Mouse (Mus musculus) midbrain, embryonic 15.5 days (tissue): ENCODE results near the gene Stk17b. TPM values are rescaled to one million over a fixed set of nuclear protein-coding genes. Genes with fewer than 3 reads are reported as not detected.

Experiments
- ATAC-seq: fragments of 200-750 bp; cut with Nextera tagmentation; replicated peaks from 2 replicates; pipeline ENCODE4 v1.8.0; 2017; ENCODE audit warnings: moderate TSS enrichment
- H3K27ac ChIP-seq: fragments of 300-500 bp; sonication (generic); 2 replicates; pipeline ENCODE4 v1.5.1; 2015; ENCODE audit warnings: mild to moderate bottlenecking, inconsistent platforms
- H3K27me3 ChIP-seq: fragments of 300-500 bp; sonication (generic); replicated peaks from 2 replicates; pipeline ENCODE4 v1.6.1; 2015; ENCODE audit warnings: inconsistent platforms
- H3K36me3 ChIP-seq: fragments of 300-500 bp; sonication (generic); replicated peaks from 2 replicates; pipeline ENCODE4 v1.6.1; 2015; ENCODE audit warnings: inconsistent platforms
- H3K4me1 ChIP-seq: fragments of 300-500 bp; sonication (generic); 2 replicates; pipeline ENCODE4 v1.6.1; 2015; ENCODE audit warnings: inconsistent platforms
- H3K4me2 ChIP-seq: fragments of 300-500 bp; sonication (generic); 2 replicates; pipeline ENCODE4 v1.6.1; 2015; ENCODE audit warnings: inconsistent platforms, mild to moderate bottlenecking, moderate library complexity
- H3K4me3 ChIP-seq: fragments of 300-500 bp; sonication (generic); 2 replicates; pipeline ENCODE4 v1.5.1; 2015; ENCODE audit warnings: mild to moderate bottlenecking, inconsistent platforms
- H3K9ac ChIP-seq: fragments of 300-500 bp; sonication (generic); 2 replicates; pipeline ENCODE4 v1.6.1; 2015; ENCODE audit warnings: mild to moderate bottlenecking, inconsistent platforms
- H3K9me3 ChIP-seq: fragments of 300-500 bp; sonication (generic); 2 replicates; pipeline ENCODE4 v1.6.1; 2016; ENCODE audit warnings: inconsistent platforms
- WGBS: fragments of 180-500 bp; shearing (Covaris S2); methylation state at CpG from one replicate; pipeline ENCODE4 v1.1.7; 2015; ENCODE audit warnings: mixed read lengths; 5-methylcytosine and 5-hydroxymethylcytosine counted together
- polyA plus RNA-seq: library from polyadenylated mRNA; unstranded; fragments of >200 nt; fragmentation: Nextera tagmentation; extraction: Ambion mirVana; gene quantifications from 2 replicates; pipeline ENCODE4 v1.2.1, GENCODE M21; 2015

Stk17b gene
- polyA plus RNA-seq, result 3.4 and 5.3 TPM in 2 replicates

- Histone ChIP-seq H3K27me3 (no peaks in the 10 kb centered on the region), H3K4me2 (peak within 1 kb of the TSS; percentile 85), H3K9ac (peak within 1 kb of the TSS; percentile 37), H3K4me3 (peak within 1 kb of the TSS; percentile 56), H3K36me3 (no peaks in the 10 kb centered on the region), H3K27ac (no peak within 1 kb of the TSS; the same call in 1 of the 2 replicates), H3K9me3 (no peaks in the 10 kb centered on the region), H3K4me1 (peaks cover 6% of the 10 kb centered on the region)
- under 1% methylated on average over 77 of the region's 81 CpGs for WGBS
- peak; percentile 98 for ATAC-seq
Observed at GRCm38 (mm10) chr1:53784721-53785418, at the start of gene Stk17b. Gene Stk17b, minus strand, starts transcription at chr1:53785224.

- H3K9me3 ChIP-seq, result no peaks in the 10 kb centered on the region
- peaks cover 3% of the 10 kb centered on the region; the same call in 1 of the 2 replicates for H3K36me3 ChIP-seq
- no peak overlapping the region for H3K4me3 ChIP-seq
- H3K27ac ChIP-seq, result no peak overlapping the region
- no peaks in the 10 kb centered on the region for H3K4me1 ChIP-seq
- no peak overlapping the region for H3K9ac ChIP-seq
- H3K4me2 ChIP-seq, result no peak overlapping the region
- WGBS, result 91% methylated on average over 5 of the region's 5 CpGs
- H3K27me3 ChIP-seq, result no peaks in the 10 kb centered on the region
- ATAC-seq, result no peak
Observed at GRCm38 (mm10) chr1:53830286-53830685, 45.3 kb upstream of the Stk17b start.

DNA sequence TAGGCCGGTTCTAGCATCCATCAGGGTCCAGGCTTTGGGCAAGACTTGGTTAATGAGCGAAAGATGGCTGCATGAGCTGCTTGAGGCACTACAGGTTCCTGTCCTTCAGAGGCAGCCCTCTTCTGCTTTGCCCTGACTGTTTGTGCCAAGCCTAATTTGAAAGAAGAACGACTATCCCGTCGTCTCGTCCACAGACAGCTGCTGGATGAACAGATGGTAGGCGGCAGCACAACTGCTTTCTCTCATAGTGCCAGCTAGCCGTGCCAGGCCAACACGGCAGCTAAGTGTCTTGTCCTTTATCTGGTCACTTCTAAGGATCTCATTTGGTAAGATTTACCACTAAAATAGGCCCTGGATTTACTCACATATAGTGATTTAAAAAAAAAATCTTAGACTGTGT is 44.1 kb upstream of the Stk17b start:
- no peaks in the 10 kb centered on the region for H3K9me3 ChIP-seq
- 66% methylated on average over 9 of the region's 9 CpGs for WGBS
- no peak overlapping the region for H3K27ac ChIP-seq
- 0 out of 2 replicates have a peak, but pooled peaks have one; percentile 24 for ATAC-seq
- no peak overlapping the region for H3K4me2 ChIP-seq
- H3K36me3 ChIP-seq, result peaks cover 3% of the 10 kb centered on the region; the same call in 1 of the 2 replicates
- peaks cover 3% of the 10 kb centered on the region for H3K4me1 ChIP-seq
- H3K27me3 ChIP-seq, result no peaks in the 10 kb centered on the region
- no peak overlapping the region for H3K4me3 ChIP-seq
- no peak overlapping the region for H3K9ac ChIP-seq

DNA sequence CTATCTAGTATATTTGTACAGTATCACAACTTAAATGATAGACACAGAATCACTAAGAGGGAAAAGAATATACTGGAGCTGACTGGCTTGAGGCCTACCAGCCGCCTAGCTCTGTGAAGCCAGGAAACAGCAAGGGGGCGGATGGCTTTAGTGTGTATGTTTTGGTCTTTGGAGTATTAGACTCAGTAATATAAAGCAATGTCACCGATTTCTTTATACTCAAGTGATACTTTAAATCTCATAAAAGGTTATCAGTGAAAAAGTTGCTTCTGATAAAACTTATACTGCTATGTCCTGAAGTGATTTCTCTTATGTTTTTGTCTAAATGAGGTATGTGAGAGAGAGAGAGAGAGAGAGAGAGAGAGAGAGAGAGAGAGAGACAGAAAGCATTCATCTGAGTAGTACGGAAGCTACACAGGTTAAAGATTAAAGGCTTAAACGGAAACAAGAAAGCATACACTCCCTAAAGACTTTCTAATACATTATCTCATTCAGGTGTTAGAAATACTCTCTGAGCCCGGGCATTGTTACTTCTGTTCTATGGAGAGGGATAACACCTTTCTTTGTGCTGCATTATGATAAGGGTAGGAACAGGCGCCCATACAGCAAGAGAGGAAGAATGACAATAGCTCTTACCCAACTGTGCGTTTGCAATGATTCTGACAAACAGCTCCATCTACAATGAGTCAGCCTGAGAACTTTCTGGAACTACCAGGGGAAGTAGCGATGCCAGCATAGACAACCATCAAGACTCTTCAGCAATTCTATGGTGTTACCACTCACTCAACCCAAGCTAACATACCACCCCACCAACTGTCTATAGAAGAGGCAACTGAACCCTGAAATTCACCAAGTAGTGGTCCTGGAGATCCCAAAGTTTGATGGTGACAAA is 39.7 kb upstream of the Stk17b start:
- Histone ChIP-seq H3K27me3 (no peaks in the 10 kb centered on the region), H3K27ac (no peak overlapping the region), H3K36me3 (no peaks in the 10 kb centered on the region), H3K9me3 (no peaks in the 10 kb centered on the region), H3K4me2 (no peak overlapping the region), H3K4me1 (peaks cover 12% of the 10 kb centered on the region), H3K9ac (no peak overlapping the region), H3K4me3 (no peak overlapping the region)
- WGBS, result 72% methylated on average over 9 of the region's 9 CpGs
- peak; percentile 32; the same call in 1 of the 2 replicates for ATAC-seq

DNA sequence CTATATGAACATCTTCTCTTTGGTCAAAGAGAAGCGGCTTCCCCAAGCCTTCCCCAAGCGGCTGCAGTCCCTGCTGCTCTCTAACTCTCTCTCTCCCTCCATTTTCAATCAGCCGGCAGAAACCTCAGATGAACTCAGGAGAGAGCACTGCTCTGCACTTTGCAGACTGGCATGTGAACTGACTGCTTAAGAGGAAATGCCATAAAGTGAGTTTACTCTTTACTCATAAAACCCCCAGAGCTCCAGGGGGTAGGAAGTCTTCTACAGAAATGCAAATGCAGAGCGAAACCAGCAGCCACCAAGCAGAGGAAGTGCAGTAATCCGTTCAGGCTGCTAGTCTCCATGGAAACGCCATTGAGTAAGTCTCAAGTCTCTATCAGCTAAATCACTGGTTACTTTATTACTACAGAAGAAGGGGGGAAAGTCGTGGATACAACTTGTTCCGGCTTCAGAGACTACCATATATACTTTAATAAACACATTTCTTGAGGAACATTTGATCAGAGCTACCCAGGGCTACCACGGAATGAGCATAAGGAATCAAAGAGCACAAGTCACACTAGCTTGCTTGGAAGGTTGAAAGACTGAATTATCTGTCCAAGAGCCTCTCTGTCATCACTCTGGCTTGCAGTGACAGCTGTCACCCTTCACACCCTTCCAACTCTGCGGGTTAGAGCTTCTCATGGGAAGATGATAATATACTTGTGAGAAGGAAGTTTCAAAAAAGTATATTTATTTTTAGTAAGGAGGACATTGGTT is 38.8 kb upstream of the Stk17b start:
- H3K27me3 ChIP-seq, result no peaks in the 10 kb centered on the region
- H3K4me2 ChIP-seq, result peak overlapping the region; percentile 31
- H3K9ac ChIP-seq, result no peak overlapping the region
- H3K27ac ChIP-seq, result no peak overlapping the region
- H3K36me3 ChIP-seq, result no peaks in the 10 kb centered on the region
- H3K4me3 ChIP-seq, result no peak overlapping the region
- peaks cover 12% of the 10 kb centered on the region for H3K4me1 ChIP-seq
- peak; percentile 95 for ATAC-seq
- WGBS, result 2% methylated on average over 10 of the region's 10 CpGs
- H3K9me3 ChIP-seq, result no peaks in the 10 kb centered on the region

DNA sequence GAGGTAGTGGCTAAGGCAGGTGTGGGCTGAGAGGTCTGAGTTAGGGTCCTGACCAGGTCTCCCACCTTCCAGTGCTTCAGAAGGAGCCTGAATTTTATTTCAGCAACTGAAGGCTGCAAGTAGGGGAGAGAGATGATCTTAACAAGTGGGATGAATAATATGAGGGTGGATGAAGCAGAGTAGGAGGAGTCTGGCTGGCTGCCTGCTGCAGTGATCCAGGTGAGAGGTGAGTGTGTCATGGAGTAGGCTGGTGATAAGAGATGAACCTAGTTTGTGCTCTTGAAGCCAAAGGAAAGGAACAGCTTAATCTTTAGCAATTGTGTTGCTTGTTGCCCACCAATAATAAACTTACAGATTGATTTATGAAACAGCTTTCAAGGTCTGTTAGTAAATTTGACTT is 37.0 kb upstream of the Stk17b start:
- Histone ChIP-seq H3K4me1 (peaks cover 12% of the 10 kb centered on the region), H3K9ac (no peak overlapping the region), H3K4me3 (no peak overlapping the region), H3K9me3 (no peaks in the 10 kb centered on the region), H3K36me3 (no peaks in the 10 kb centered on the region), H3K4me2 (no peak overlapping the region), H3K27me3 (no peaks in the 10 kb centered on the region), H3K27ac (no peak overlapping the region)
- no peak for ATAC-seq

GRCm38 (mm10) chr1:53820041-53820632 is 35.1 kb upstream of the Stk17b start:
- Histone ChIP-seq H3K4me2 (no peak overlapping the region), H3K9ac (no peak overlapping the region), H3K4me1 (peaks cover 12% of the 10 kb centered on the region), H3K27me3 (no peaks in the 10 kb centered on the region), H3K9me3 (no peaks in the 10 kb centered on the region), H3K27ac (no peak overlapping the region), H3K36me3 (no peaks in the 10 kb centered on the region), H3K4me3 (no peak overlapping the region)
- ATAC-seq, result no peak
- 66% methylated on average over 5 of the region's 5 CpGs for WGBS

DNA sequence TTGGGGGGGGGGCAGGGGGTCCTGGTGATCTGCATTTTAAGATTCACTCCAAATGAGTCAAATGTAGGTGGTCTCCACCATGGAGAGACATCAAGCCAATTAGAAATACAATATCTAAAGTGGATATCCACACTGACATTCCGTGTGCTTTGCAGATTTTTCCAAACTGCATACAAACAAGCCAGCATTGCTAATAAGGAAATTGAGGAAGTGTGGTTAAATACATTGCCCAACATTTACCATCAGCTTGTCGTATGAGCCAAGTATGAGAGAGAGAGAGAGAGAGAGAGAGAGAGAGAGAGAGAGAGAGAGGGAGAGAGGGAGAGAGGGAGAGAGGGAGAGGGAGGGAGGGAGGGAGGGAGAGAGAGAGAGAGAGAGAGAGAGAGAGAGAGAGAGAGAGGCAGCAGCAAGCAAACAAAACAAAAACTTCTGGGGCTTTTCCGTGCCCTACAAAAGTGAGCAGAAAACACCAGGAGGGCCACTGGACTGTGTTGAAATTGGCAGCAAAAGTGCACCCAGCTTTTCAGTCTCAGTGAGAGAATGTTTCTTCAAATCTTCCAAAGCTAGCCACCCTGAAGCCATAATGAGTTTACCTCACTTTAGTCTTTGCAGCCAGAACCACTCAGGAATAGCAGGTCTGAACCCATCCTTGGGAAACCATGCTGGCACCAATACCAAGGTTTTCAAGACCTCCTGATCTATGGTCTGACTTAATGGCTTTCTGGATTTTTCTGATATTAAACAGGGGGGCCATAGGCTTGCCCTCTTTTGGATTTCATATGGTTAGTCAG is 33.2 kb upstream of the Stk17b start:
- H3K27ac ChIP-seq, result no peak overlapping the region
- no peak overlapping the region for H3K4me2 ChIP-seq
- no peak overlapping the region for H3K9ac ChIP-seq
- H3K27me3 ChIP-seq, result no peaks in the 10 kb centered on the region
- no peaks in the 10 kb centered on the region for H3K36me3 ChIP-seq
- H3K4me1 ChIP-seq, result peaks cover under 1% of the 10 kb centered on the region
- no peak for ATAC-seq
- no peaks in the 10 kb centered on the region for H3K9me3 ChIP-seq
- no peak overlapping the region for H3K4me3 ChIP-seq
- WGBS, result 48% methylated on average over 3 of the region's 3 CpGs

GRCm38 (mm10) chr1:53816353-53816752 is 31.3 kb upstream of the Stk17b start:
- H3K27me3 ChIP-seq, result no peaks in the 10 kb centered on the region
- no peak overlapping the region for H3K4me3 ChIP-seq
- H3K9ac ChIP-seq, result no peak overlapping the region
- no peaks in the 10 kb centered on the region for H3K4me1 ChIP-seq
- no peaks in the 10 kb centered on the region for H3K9me3 ChIP-seq
- WGBS, result 85% methylated on average over 2 of the region's 2 CpGs
- no peak for ATAC-seq
- no peak overlapping the region for H3K4me2 ChIP-seq
- H3K36me3 ChIP-seq, result 0 out of 2 replicates have a peak, but pooled peaks cover 5% of the 10 kb centered on the region
- H3K27ac ChIP-seq, result no peak overlapping the region

DNA sequence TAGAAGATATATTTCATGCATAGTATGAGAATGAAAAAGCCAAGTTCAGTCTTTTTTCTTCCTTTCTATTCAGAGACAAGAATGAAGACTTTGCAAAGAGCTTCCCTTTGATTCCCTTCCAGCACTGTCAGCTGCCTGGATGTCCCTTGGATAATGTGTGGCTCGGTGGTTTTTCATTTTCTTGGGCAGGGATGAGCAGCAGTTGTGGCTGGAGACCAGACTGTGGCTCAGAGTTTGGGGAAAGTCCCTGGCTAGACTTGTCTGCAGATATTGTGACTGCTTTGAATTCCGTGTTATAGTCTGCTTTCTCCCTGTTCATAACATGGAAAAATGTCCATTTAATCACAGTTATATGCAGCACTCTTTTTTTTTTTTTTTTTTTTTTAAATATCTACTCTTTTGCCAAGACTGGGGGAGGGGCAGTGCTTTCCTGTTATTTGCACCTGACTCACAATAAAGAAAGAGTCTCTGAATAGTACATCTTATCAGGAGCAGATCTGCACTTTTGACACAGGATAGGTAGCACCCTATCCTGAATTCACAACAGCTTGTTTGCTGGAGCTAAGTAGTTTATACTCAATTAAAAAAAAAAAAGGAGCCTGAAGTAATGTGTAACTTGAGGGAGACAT is 29.2 kb upstream of the Stk17b start:
- Histone ChIP-seq H3K4me2 (no peak overlapping the region), H3K9me3 (no peaks in the 10 kb centered on the region), H3K4me1 (no peaks in the 10 kb centered on the region), H3K27me3 (no peaks in the 10 kb centered on the region), H3K36me3 (0 out of 2 replicates have a peak, but pooled peaks cover 5% of the 10 kb centered on the region), H3K4me3 (no peak overlapping the region), H3K9ac (no peak overlapping the region), H3K27ac (no peak overlapping the region)
- no peak for ATAC-seq
- WGBS, result 54% methylated on average over 2 of the region's 2 CpGs

- H3K9me3 ChIP-seq, result no peaks in the 10 kb centered on the region
- no peak for ATAC-seq
- H3K36me3 ChIP-seq, result 0 out of 2 replicates have a peak, but pooled peaks cover 5% of the 10 kb centered on the region
- 84% methylated on average over 4 of the region's 4 CpGs for WGBS
- no peak overlapping the region for H3K27ac ChIP-seq
- H3K4me2 ChIP-seq, result no peak overlapping the region
- no peak overlapping the region for H3K9ac ChIP-seq
- no peaks in the 10 kb centered on the region for H3K27me3 ChIP-seq
- no peak overlapping the region for H3K4me3 ChIP-seq
- H3K4me1 ChIP-seq, result no peaks in the 10 kb centered on the region
Observed at GRCm38 (mm10) chr1:53811919-53812318, 26.9 kb upstream of the Stk17b start.
